Mouse (Mus musculus) ovary, adult 18-20 months (tissue): Measurements from ENCODE around the gene Zfp697.

Source experiments
- DNase-seq: peaks from one replicate; pipeline ENCODE4 v3.0.0; 2022; ENCODE audit warnings: low spot score, mixed read lengths

The Zfp697 gene

DNA sequence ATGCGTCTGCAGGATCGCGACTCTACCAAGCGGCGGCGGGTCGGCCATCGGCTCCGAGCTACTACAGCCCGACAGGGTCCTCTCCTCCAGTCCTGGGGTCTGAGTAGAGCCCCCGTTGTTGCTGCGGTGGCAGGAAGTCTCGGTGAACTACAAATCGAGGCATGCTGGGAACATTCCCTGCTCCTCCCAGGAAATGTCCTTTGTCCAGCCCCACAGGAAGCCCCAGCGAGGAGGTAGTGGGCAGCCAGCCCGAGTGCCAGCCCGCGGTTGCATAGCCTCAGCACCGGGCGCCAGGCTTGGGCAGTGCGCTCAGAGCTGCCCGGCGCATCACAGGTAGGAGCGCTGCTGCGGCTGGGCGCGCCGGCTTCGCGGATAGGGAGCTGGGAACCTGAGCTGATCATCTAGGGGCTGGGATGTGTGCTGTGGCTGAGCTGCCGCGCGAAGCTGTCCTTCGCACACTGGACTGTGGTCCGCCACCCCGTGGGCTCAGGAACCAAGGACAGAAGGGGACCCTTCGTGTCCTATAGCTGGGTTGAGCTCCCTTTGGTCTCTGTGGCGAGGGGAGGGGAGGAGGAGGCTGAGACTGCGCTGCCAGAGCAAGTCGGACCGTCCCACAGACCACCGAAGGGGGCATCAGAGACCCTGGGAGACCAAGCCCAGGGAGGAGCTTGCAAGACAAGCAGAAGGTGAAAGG is at the start of gene Zfp697:
Gene Zfp697 (plus strand): TSS at position 216 of the 694 bp plus-strand sequence.
- peak; percentile 71 for DNase-seq

DNA sequence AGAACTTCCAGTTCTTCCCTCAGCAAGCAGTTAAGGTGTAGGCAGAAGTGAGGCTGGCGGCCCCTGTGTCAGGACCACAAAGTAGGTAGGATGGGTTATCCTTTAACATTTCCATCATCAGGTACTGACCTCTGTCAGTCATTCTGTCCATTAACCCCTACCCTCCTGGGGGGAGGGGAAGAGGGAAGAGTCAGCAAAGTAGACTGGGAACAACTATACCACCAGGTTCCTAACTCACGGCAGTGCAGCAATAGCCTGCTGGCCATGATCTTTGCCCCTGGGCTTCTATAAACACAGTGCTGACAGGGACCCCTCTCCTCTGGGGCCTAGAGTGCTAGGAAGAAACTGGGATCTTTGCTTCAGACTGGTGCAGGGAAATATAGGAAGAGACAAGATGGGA is 48.3 kb upstream of the Zfp697 start:
- no peak for DNase-seq

- no peak for DNase-seq
Measured at GRCm38 (mm10) chr3:98335331-98335730, 46.9 kb upstream of the Zfp697 start.

GRCm38 (mm10) chr3:98335886-98336285 is 46.4 kb upstream of the Zfp697 start:
- no peak for DNase-seq

GRCm38 (mm10) chr3:98336661-98337654 is 45.3 kb upstream of the Zfp697 start:
- no peak for DNase-seq

GRCm38 (mm10) chr3:98338584-98339041 is 43.6 kb upstream of the Zfp697 start:
- DNase-seq = peak; percentile 24

GRCm38 (mm10) chr3:98339097-98339705 is 43.1 kb upstream of the Zfp697 start:
- DNase-seq = peak; percentile 23

- peak; percentile 69 for DNase-seq
Measured at GRCm38 (mm10) chr3:98339706-98340109, 42.6 kb upstream of the Zfp697 start, which contains the start of gene Phgdh. Gene Phgdh (minus strand): TSS chr3:98339990.

- no peak for DNase-seq
Measured at GRCm38 (mm10) chr3:98340818-98341594, 41.3 kb upstream of the Zfp697 start.

- no peak for DNase-seq
Measured at GRCm38 (mm10) chr3:98343235-98343634, 39.0 kb upstream of the Zfp697 start.

DNA sequence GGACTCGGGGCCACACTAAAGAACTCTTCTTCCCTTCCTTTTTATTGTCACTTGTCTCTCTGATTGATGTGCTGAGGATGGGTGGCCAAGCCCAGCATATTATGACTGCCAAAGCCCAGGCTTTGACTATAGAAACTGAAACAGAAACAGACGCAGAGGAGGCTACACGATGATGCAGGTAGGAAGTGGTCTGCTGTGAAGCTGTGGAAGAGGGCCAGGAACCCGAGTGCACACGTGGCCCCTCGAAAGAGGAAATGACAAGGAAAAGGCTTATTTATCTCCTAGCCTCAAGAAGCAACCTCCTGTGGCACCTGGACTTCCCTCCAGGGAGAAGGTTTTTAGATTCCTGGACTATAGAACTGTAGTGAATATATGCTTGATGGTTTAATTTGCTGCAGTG is 34.2 kb upstream of the Zfp697 start:
- DNase-seq = no peak

GRCm38 (mm10) chr3:98348705-98349104 is 33.6 kb upstream of the Zfp697 start:
- no peak for DNase-seq

- no peak for DNase-seq
Measured at GRCm38 (mm10) chr3:98353892-98354291, 28.4 kb upstream of the Zfp697 start.

DNA sequence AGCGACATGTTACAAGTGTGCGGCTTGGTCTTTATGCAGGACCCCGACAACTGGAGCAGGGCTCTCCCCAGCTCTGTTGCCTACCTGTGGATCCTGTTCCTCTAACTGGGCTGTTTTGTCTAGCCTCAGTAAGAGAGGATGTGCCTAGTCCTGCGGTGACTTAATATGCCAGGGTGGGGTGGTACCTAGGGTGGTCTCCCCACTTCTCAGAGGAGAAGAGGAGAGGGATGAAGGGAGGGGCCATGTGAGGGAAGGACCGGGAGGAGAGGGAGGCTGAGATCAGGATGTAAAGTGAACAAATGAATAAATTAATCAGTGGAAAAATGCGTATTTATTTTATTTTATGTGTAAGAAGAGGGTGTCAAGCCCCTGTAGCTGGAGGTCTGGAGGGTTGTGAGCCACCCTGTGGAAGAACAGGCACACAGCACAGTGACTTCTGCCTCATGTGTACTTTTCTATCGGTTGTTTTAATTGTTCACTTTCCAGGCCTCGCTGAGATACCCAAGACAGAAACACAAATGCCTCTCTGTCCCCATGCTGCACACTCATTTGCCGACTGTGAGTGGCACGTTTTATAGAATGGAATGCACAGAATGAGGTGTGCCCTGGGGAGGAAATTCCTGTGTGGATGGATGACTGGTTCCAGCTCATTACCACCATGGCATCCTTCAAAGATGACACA is 26.8 kb upstream of the Zfp697 start:
- DNase-seq = no peak

- no peak for DNase-seq
Measured at GRCm38 (mm10) chr3:98356026-98356365, 26.3 kb upstream of the Zfp697 start.

DNA sequence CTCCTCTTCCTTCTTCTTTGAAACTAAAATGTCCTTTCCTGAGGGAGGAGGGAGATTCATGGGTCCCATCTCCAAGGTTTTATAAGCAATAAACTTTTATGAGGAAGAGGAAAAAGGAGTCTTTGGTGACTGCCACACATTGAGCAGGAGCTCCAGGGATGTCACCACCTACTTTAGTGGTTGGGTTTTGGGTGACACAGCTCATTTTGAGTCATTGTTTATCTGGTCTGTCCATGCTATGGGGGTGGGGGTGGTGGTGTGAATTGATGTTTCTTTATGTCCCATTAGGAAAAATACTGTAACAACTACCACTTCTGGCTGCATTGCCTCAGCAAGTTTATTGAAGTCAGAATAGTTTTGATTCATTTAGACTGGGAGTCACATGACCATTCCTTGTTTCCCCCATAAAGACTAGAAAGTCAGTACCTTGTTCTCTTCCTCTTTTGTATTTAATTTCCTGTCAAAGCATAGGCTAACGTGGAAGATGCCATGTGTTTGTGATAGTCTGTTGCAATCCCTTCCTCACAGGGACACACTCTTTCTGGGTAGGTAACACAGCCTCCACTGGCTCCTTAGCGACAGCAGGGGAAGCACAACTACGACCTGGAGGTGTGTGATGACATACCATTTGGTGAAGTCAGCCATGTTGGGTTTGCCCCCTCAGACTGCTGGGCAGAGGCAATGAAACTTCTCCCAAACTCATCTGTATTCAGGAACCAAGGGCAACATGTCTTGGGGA is 25.5 kb upstream of the Zfp697 start:
- no peak for DNase-seq

DNA sequence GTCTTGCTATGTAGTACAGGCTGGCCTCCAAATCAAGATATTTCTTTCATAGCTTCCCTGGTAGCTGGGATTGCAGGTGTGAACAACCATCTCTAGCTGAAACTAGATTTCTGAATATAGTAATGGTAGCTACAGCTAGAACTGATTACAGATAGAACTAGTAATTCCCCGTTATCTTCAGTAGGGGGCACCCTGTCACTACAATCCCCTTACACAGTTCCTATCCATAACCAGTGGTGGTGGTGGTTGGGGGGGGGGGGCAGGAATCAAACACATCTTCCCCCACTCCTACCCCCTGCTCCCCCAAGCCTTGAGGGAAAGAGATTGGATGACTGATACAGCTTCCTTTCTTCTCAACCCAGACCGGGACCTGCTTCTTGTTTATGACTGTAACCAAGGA is 19.5 kb upstream of the Zfp697 start:
- DNase-seq = no peak

GRCm38 (mm10) chr3:98366086-98366485 is 16.2 kb upstream of the Zfp697 start:
- no peak for DNase-seq

GRCm38 (mm10) chr3:98366823-98367222 is 15.4 kb upstream of the Zfp697 start:
- DNase-seq = no peak

DNA sequence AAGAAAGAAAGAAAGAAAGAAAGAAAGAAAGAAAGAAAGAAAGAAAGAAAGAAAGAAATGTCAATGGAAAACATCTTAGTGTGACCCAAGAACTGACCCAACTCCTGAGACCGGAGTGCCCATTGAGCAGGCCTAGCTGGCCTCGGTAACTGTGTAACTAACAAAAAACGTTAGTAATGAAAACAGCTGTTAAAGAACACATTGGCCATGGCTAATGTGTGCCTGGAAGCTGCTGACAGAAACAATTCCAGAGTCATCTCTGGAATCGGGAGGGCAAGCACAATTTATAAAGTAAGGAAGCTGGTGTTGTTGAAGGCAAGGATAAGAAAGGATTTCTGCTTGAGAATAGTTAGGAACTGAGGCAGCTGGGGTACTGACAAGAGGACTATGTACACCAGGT is 14.0 kb upstream of the Zfp697 start:
- DNase-seq = no peak
